ENCODE assay signal across 17 mouse cellular contexts in the genomic region with DNA sequence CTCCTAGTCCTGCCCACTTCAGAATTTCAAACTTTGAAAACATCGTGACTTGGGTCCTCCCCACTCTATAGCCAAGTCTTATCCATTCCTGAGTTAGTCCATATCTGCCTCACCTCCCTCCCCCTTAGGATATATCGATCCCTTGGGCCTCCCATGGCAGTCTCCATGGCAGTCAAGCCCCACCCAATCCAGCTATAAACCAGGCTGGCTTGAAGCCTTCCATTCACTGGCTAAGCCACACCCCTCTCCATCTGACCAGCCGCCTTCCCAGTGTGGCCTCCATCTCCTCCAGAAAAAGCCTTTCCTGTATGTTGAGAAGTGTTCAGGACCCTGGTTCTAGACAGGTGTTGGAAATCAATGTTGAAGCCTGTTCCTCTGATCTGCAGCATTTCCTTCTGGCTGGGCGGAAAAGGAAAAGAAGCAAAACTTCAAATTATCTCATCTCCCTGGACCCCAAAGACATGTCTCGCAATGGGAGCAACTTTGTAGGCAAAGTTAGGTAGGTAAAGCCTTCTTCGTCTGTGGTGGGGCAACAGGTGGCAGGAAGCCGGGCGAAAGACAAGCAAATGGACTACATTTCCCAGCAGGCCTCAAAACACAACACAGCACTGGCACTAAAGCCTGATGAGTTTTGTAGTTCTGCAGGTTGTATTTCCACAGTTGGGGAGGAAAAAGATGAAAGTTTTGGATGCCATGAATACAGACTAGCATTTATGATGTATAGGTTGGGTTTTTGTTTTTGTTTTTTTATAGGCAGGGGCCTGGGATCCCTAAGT. TPM values are rescaled to one million over a fixed set of nuclear protein-coding genes. Genes with fewer than 3 reads are reported as not detected.
A peak's percentile ranks its signal among the peaks of the same experiment; 100 is the strongest.
DNase-seq lines count a peak whose midpoint lies in the region; ATAC-seq and TF ChIP-seq lines count a peak whose summit lies in the region.
"Had no signal": no experiment of that assay in that cellular context is flagged by ENCODE, and none has a peak within 500 bp of the region (broad histone marks: within the 10 kb centered on the region; RNA-seq: fewer than 3 reads in every experiment).

No protein-coding gene starts in this region.

- no peaks in the 10 kb centered on the region for H3K36me3 ChIP-seq in testis, adult 2 months (ENCODE audit: control insufficient read depth, insufficient read depth, low read length)
- H3K36me3 ChIP-seq in liver, embryonic 13.5 days, result peaks cover 37% of the 10 kb centered on the region
- H3K36me3 ChIP-seq: forebrain, embryonic 15.5 days; midbrain, embryonic 12.5 days had no signal

- ATAC-seq in liver, embryonic 13.5 days (ENCODE audit: low read depth), result 0 out of 2 replicates have a peak, but pooled peaks have one; percentile 9
- ATAC-seq: forebrain, embryonic 15.5 days had no signal

- peak overlapping the region; percentile 78 for H3K4me3 ChIP-seq in testis, adult 2 months (ENCODE audit: control insufficient read depth, low read depth, low read length)
- H3K4me3 ChIP-seq in liver, embryonic 13.5 days (replicated peaks), result no peak overlapping the region
- H3K4me3 ChIP-seq: forebrain, embryonic 15.5 days; heart, embryonic 13.5 days; kidney, embryonic 15.5 days; layer of hippocampus, adult 2 months; midbrain, embryonic 12.5 days had no signal

- H3K4me1 ChIP-seq in testis, adult 2 months (ENCODE audit: control insufficient read depth, insufficient read depth, low read length), result peaks cover 10% of the 10 kb centered on the region; the same call in 1 of the 2 replicates
- H3K4me1 ChIP-seq in liver, embryonic 13.5 days (replicated peaks), result peaks cover 77% of the 10 kb centered on the region

- no peaks in the 10 kb centered on the region for H3K9me3 ChIP-seq in liver, embryonic 13.5 days (replicated peaks)
- H3K9me3 ChIP-seq: forebrain, embryonic 15.5 days; heart, embryonic 13.5 days; kidney, embryonic 15.5 days; midbrain, embryonic 12.5 days had no signal

- intact Hi-C loops in left cerebral cortex, postnatal 10 days (cut with DNase I), result loop anchor here (5.0 kb wide), 1 partner anchor 42 kb away; no protein-coding TSS in a partner anchor

- WGBS in liver, embryonic 13.5 days (ENCODE audit: insufficient replicate concordance), result 64% methylated on average over 8 of the region's 8 CpGs

- TF ChIP-seq CTCF in testis, adult 2 months (IDR thresholded peaks at IDR 0.05; ENCODE audit: control insufficient read depth, insufficient read depth, insufficient replicate concordance, low read depth, low read length), result no peak

- no peak for TF ChIP-seq POLR2A in testis, adult 2 months (IDR thresholded peaks at IDR 0.05; ENCODE audit: control insufficient read depth, low read depth, low read length)

- peak overlapping the region; percentile 26 for H3K4me2 ChIP-seq in liver, embryonic 13.5 days
- H3K4me2 ChIP-seq: forebrain, embryonic 15.5 days; hindbrain, embryonic 14.5 days; kidney, embryonic 15.5 days; midbrain, embryonic 12.5 days had no signal

- H3K9ac ChIP-seq in liver, embryonic 13.5 days, result peak overlapping the region; percentile 46
- H3K9ac ChIP-seq: forebrain, embryonic 15.5 days; heart, embryonic 13.5 days; hindbrain, embryonic 14.5 days; kidney, embryonic 15.5 days; midbrain, embryonic 12.5 days had no signal

- no peak overlapping the region for H3K27ac ChIP-seq in testis, adult 2 months (ENCODE audit: control insufficient read depth, insufficient read depth, low read depth, low read length)
- peak overlapping the region; percentile 72 for H3K27ac ChIP-seq in liver, embryonic 13.5 days
- H3K27ac ChIP-seq: forebrain, embryonic 15.5 days; heart, embryonic 13.5 days; hindbrain, embryonic 14.5 days; kidney, embryonic 15.5 days; layer of hippocampus, adult 2 months; midbrain, embryonic 12.5 days had no signal

- no peak for DNase-seq in testis, postnatal 14 days (ENCODE audit: low spot score)
- peak; percentile 37 for DNase-seq in NIH3T3 (ENCODE audit: low read depth)
- no peak for DNase-seq in liver, embryonic 13.5 days
- DNase-seq in layer of hippocampus, postnatal 14 days (ENCODE audit: low spot score in 2 of 2), result no peak
- DNase-seq in left cerebral cortex, postnatal 10 days (ENCODE audit: extremely low spot score in 1 of 2, low spot score in 2 of 2), result no peak
- DNase-seq in right cerebral cortex, adult 18-20 months, result no peak
- DNase-seq: adrenal gland, adult 2 months; gastrocnemius, postnatal 10 days; spleen, adult 18-20 months had no signal

- no peaks in the 10 kb centered on the region for H3K27me3 ChIP-seq in testis, adult 2 months (ENCODE audit: control insufficient read depth, insufficient read depth, low read length)
- no peaks in the 10 kb centered on the region for H3K27me3 ChIP-seq in liver, embryonic 13.5 days
- H3K27me3 ChIP-seq: forebrain, embryonic 15.5 days; heart, embryonic 13.5 days; kidney, embryonic 15.5 days; midbrain, embryonic 12.5 days had no signal

RNA-seq across cellular contexts. Expression of a gene that starts 6.5 kb away (rescaled TPM):
- polyA plus RNA-seq in testis, adult 2 months (2012; rRNA removed), result 5.9 and 8.5 TPM in 2 replicates
- 180 and 197 TPM in 2 replicates for polyA plus RNA-seq in liver, embryonic 13.5 days (2015; fragmentation: Nextera tagmentation; extraction: Ambion mirVana)
- 10 to 100 TPM; 27.8 to 29.5 TPM for total RNA-seq in layer of hippocampus, postnatal 14 days (2021)
- total RNA-seq in left cerebral cortex, postnatal 10 days (2021), result 10 to 100 TPM; 25.5 to 28.5 TPM

RNA-seq across cellular contexts. Expression of a gene that starts 6.6 kb away (rescaled TPM):
- polyA plus RNA-seq in testis, adult 2 months (2012; rRNA removed), result 12.6 and 12.9 TPM in 2 replicates
- polyA plus RNA-seq in liver, embryonic 13.5 days (2015; fragmentation: Nextera tagmentation; extraction: Ambion mirVana), result 0.43 and 0.52 TPM in 2 replicates
- total RNA-seq in layer of hippocampus, postnatal 14 days (2021), result 1 to 10 TPM in 1 of 2 experiments, under 1 TPM in 1; 0.83 to 1.5 TPM
- total RNA-seq in left cerebral cortex, postnatal 10 days (2021), result 1 to 10 TPM; 1.3 to 2.7 TPM

RNA-seq across cellular contexts. Expression of a gene that starts 9.3 kb away (rescaled TPM):
- 76.4 and 93.9 TPM in 2 replicates for polyA plus RNA-seq in testis, adult 2 months (2012; rRNA removed)
- 110 and 127 TPM in 2 replicates for polyA plus RNA-seq in liver, embryonic 13.5 days (2015; fragmentation: Nextera tagmentation; extraction: Ambion mirVana)
- 100 to 1,000 TPM in 1 of 2 experiments, 10 to 100 TPM in 1; 97.1 to 109 TPM for total RNA-seq in layer of hippocampus, postnatal 14 days (2021)
- 100 to 1,000 TPM; 114 to 127 TPM for total RNA-seq in left cerebral cortex, postnatal 10 days (2021)

RNA-seq across cellular contexts. Expression of a gene that starts 30.9 kb away (rescaled TPM):
- 3.0 and 3.4 TPM in 2 replicates for polyA plus RNA-seq in testis, adult 2 months (2012; rRNA removed)
- polyA plus RNA-seq in liver, embryonic 13.5 days (2015; fragmentation: Nextera tagmentation; extraction: Ambion mirVana), result 2.0 and 2.2 TPM in 2 replicates
- 1 to 10 TPM; 2.8 TPM for total RNA-seq in layer of hippocampus, postnatal 14 days (2021)
- 1 to 10 TPM; 3.0 to 3.1 TPM for total RNA-seq in left cerebral cortex, postnatal 10 days (2021)

RNA-seq across cellular contexts. Expression of a gene that starts 32.9 kb away (rescaled TPM):
- 0.81 TPM in 1 of 2 replicates, not detected in the other for polyA plus RNA-seq in testis, adult 2 months (2012; rRNA removed)
- polyA plus RNA-seq in liver, embryonic 13.5 days (2015; fragmentation: Nextera tagmentation; extraction: Ambion mirVana), result not detected in 2 replicates
- total RNA-seq in layer of hippocampus, postnatal 14 days (2021), result under 1 TPM; 0.57 to 0.62 TPM
- total RNA-seq in left cerebral cortex, postnatal 10 days (2021), result not detected
- polyA plus RNA-seq: adrenal gland, adult 2 months; embryonic facial prominence, embryonic 14.5 days; forebrain, embryonic 15.5 days; heart, embryonic 13.5 days; hindbrain, embryonic 14.5 days; kidney, embryonic 15.5 days; midbrain, embryonic 12.5 days had no signal
